Mouse (Mus musculus): ENCODE measurements around the gene Baz1b.
"Not testable (repeated sequence)": the region's sequence is repeated elsewhere in the genome, so short reads cannot be mapped to it uniquely, and the experiment has no call there.

Gene Baz1b

DNA sequence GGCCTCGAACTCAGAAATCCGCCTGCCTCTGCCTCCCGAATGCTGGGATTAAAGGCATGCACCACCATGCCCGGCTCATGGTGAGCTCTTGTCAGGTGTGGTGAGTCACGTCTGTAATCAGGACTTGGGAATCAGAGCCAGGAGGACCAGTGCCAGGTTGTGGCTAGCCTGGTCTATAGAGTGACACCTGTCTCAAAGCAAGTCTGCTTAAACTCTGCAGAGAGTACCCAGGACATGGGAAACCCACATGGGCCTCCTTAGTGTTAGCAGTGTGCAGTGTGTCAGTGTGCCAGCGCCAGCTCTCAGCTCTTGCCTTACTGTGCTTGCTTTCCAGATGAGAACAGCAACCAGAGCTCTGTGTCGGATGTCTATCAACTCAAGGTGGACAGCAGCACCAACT lies 7.4 kb upstream of the Baz1b start:
- DNase-seq (ENCODE audit: low spot score): no peak

GRCm38 (mm10) chr5:135180796-135181195 lies 6.3 kb upstream of the Baz1b start:
- DNase-seq (ENCODE audit: low spot score): no peak

GRCm38 (mm10) chr5:135181776-135182175 lies 5.3 kb upstream of the Baz1b start:
- no peak for DNase-seq (ENCODE audit: low spot score)

GRCm38 (mm10) chr5:135183131-135183861 lies 3.8 kb upstream of the Baz1b start:
- DNase-seq (ENCODE audit: low spot score): no peak

DNA sequence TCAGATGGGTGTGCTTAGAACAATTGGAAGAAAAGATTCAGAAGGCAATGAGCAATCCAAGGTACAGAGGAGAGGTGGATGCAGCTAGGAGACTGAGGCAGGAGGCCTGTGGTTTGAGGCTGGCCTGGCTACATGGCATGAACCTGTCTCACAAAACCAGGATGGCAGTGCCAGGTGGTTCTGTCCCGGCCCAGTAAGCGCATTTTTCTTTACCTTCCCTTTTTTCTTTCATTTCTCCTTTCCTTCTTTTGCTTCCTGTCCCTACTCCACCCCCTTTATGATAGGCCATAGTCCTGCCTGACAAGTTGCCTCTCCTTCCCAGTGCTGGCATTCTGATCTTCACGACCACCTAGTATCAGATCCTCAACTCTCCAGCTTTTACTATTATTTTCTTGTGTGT lies 2.0 kb upstream of the Baz1b start:
- no peak for DNase-seq (ENCODE audit: low spot score)

GRCm38 (mm10) chr5:135185596-135185995 lies 1.5 kb upstream of the Baz1b start:
- DNase-seq (ENCODE audit: low spot score): no peak

DNA sequence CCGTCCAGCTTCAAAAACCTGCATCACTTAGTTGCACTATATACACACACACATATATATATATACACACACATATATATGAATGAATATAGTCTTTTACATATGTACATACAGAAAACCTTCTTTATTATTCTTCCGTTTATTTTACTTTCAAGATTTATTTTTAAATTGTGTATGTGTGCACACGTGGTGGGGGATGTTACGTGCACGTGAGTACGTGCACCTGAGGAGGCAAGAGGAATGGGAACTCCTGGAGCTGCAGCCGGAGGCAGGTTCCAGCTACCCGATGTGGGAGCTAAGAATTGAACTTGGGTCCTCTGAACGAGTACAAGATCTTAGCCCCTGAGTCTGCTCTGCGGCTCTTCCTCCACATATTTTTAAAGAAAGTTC lies 838 bp upstream of the Baz1b start:
- no peak for DNase-seq (ENCODE audit: low spot score)

- DNase-seq (ENCODE audit: low spot score): no peak
Observed at GRCm38 (mm10) chr5:135187349-135188213, 517 bp downstream of the Baz1b start.

GRCm38 (mm10) chr5:135188214-135188554 lies 1.1 kb downstream of the Baz1b start:
- no peak for DNase-seq (ENCODE audit: low spot score)

- DNase-seq (ENCODE audit: low spot score): no peak
Observed at GRCm38 (mm10) chr5:135189281-135190022, 2.4 kb downstream of the Baz1b start.

GRCm38 (mm10) chr5:135191620-135192019 lies 4.6 kb downstream of the Baz1b start:
- DNase-seq (ENCODE audit: low spot score): no peak

- DNase-seq (ENCODE audit: low spot score): no peak
Observed at GRCm38 (mm10) chr5:135192431-135192830, 5.4 kb downstream of the Baz1b start.

DNA sequence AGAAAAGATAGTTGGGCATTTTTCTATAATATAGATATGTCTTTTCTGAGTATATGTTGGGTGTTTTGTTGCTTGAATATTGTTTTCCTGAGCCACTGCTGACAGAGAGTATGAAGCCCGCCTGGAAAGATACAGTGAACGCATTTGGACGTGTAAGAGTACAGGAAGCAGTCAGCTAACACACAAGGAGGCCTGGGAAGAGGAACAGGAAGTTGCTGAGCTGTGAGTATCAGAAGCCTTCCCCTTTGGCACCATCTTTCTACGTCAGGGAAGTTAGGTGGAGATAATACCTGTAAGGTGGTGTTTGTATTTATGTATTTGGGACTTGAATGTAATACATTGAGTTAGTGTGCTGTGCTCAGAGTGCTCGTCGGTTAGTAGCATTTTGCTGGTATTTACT lies 9.3 kb downstream of the Baz1b start:
- DNase-seq (ENCODE audit: low spot score): no peak

DNA sequence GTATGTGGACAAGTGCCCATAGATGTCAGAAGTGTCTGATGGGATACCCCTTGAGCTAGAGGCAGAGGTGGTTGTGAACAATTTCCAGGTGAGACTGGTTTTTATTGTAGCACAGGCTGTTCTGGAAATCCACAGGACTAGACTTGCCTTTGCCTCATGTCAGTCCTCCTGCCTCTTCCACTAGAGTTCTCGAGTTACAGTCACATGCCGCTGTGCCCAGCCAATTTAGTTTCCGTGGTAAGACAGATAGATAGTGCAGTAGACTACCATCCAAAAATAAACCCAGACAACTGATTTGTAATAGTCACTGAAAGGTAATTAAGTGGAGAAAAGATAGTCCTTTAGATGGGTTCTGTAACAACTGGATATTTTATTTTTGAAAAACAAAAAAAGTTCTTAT lies 15.7 kb downstream of the Baz1b start:
- no peak for DNase-seq (ENCODE audit: low spot score)

DNA sequence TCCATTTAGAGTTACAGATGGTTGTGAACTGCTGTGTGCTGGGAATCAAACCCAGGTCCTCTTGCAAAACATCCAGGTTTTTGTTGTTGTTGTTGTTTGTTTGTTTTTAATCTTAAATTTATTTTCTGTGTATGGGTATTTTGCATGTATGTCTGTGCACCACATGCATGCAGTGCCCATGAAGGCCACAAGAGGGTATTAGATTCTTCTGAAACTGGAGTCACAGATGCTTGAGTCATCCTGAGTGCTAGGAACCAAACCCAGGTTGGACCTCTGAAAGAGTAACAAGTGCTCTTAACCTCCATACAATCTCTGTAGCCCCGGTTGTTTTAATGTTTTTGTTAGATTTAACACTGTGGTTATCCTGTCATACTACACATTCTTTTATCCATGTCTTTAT lies 21.1 kb downstream of the Baz1b start:
- DNase-seq (ENCODE audit: low spot score): no peak

GRCm38 (mm10) chr5:135216871-135217270 lies 29.8 kb downstream of the Baz1b start:
- no peak for DNase-seq (ENCODE audit: low spot score)

DNA sequence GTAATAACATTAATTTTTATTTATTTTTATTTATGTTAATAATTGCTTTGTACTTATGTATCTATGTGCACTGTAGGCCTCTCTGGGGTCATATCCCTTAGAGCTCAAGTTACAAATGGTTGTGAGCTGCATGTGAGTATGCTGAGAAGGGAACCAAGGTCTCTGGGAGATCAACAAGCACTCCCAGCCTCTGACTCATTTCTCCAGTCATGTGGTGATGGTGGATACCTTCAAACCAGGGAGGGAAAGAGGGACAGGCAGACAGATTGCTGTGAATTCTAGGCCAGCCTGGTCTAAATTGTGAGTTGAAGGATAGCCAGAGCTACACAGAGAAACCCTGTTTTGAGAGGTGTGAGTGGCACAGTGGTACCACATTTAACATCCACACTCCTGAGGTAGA lies 33.9 kb downstream of the Baz1b start:
- no peak for DNase-seq (ENCODE audit: low spot score)

GRCm38 (mm10) chr5:135222066-135222465 lies 35.0 kb downstream of the Baz1b start:
- no peak for DNase-seq (ENCODE audit: low spot score)

GRCm38 (mm10) chr5:135224169-135224568 lies 37.1 kb downstream of the Baz1b start:
- no peak for DNase-seq (ENCODE audit: low spot score)

DNA sequence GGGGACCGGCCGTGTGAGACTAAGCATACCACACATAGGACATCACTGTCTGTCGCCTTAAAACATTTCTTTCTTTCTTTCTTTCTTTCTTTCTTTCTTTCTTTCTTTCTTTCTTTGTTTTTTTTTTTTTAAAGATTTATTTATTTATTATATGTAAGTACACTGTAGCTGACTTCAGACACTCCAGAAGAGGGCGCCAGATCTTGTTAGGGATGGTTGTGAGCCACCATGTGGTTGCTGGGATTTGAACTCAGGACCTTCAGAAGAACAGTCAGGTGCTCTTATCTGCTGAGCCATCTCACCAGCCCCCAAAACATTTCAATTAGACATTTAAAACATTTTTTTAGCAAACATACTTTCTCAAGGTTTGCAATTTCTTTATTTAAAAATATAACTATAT lies 38.8 kb downstream of the Baz1b start:
- not testable (repeated sequence) for DNase-seq (ENCODE audit: low spot score)

DNA sequence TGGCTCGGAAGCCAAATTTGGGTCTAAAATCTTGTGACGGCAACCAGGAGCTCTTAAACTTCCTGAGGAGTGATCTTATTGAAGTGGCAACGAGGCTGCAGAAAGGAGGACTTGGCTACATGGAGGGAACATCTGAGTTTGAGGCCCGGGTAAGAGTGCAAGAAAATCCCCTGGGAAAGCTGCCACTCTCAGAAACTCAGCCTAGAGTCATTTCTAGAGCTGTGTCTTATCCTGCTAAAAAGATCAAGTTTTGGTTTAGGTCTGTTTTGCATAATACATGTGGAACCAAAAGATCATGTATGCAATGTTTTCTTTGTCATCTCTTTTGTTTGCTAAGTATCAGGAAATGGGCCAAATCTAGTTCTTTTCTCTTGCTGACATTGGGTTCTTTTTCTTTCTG lies 43.1 kb downstream of the Baz1b start:
- no peak for DNase-seq (ENCODE audit: low spot score)

DNA sequence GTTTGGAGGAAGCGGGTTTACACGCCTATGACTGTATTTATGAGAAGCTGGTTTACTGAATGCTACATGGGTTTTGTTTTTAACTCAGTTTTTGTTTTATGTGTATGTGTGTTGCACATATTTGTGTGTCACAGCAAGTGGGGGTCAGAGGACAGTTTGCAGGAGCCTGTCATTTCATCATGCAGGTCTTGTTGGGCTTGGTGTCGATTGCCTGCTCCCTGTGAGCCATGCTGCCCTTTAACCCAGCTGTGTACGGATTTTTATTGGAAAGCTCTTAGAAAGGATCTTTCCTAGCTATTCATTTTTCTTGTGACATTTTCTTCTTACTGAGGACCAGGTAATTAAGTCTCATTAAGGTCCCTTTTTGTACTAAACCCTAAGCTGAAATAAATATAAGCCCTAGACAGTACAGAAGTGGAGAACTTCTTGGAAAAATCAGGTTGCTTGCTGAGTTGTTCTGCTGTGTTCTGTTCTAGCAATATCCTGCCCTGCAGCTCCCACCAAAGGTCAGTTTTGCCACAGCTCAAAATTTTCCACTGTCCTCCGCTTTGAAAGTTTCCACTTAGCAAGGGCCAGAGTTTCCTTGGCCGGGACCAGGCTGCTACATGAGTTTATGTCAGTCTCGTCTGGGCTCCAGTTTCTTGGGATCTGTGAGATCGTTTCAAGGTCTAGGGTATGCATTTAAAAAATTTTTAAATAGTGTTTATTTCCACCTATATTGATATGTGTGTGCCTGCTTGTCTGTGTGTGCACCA lies 46.3 kb downstream of the Baz1b start:
- DNase-seq (ENCODE audit: low spot score): no peak

Measured in left cerebral cortex, adult 11 months (tissue).